Mouse (Mus musculus) hindbrain, embryonic 12.5 days (tissue): ENCODE measurements around the gene Ifi209. TPM values are rescaled to one million over a fixed set of nuclear protein-coding genes. Genes with fewer than 3 reads are reported as not detected.
"Not testable (repeated sequence)": the region's sequence is repeated elsewhere in the genome, so short reads cannot be mapped to it uniquely, and the experiment has no call there.

Source experiments
- ATAC-seq: fragments of 200-750 bp; cut with Nextera tagmentation; 2 replicates; pipeline ENCODE4 v1.8.0; 2017; ENCODE audit warnings: moderate TSS enrichment; ENCODE audit not compliant: low FRiP score
- H3K27ac ChIP-seq: fragments of 300-500 bp; sonication (generic); 2 replicates; pipeline ENCODE4 v1.5.1; 2016; ENCODE audit warnings: mild to moderate bottlenecking
- H3K27me3 ChIP-seq: fragments of 300-500 bp; sonication (generic); 2 replicates; pipeline ENCODE4 v1.6.1; 2016; ENCODE audit warnings: mild to moderate bottlenecking
- H3K36me3 ChIP-seq: fragments of 300-500 bp; sonication (generic); 2 replicates; pipeline ENCODE4 v1.6.1; 2016; ENCODE audit warnings: mild to moderate bottlenecking
- H3K4me1 ChIP-seq: fragments of 300-500 bp; sonication (generic); 2 replicates; pipeline ENCODE4 v1.6.1; 2016
- H3K4me2 ChIP-seq: fragments of 300-500 bp; sonication (generic); replicated peaks from 2 replicates; pipeline ENCODE4 v1.6.1; 2016; ENCODE audit warnings: mild to moderate bottlenecking
- H3K4me3 ChIP-seq: fragments of 300-500 bp; sonication (generic); 2 replicates; pipeline ENCODE4 v1.5.1; 2016; ENCODE audit warnings: mild to moderate bottlenecking
- H3K9ac ChIP-seq: fragments of 300-500 bp; sonication (generic); 2 replicates; pipeline ENCODE4 v1.6.1; 2016; ENCODE audit warnings: mild to moderate bottlenecking, moderate library complexity
- H3K9me3 ChIP-seq: fragments of 300-500 bp; sonication (generic); replicated peaks from 2 replicates; pipeline ENCODE4 v1.6.1; 2016; ENCODE audit warnings: mild to moderate bottlenecking
- whole genome bisulfite sequencing: fragments of 180-500 bp; shearing (Covaris S2); methylation state at CpG from one replicate; pipeline ENCODE4 v1.1.7; 2016; 5-methylcytosine and 5-hydroxymethylcytosine counted together
- polyA plus RNA-seq: library from polyadenylated mRNA; unstranded; fragments of >200 nt; fragmentation: Nextera tagmentation; extraction: Ambion mirVana; gene quantifications from 2 replicates; pipeline ENCODE4 v1.2.1, GENCODE M21; 2016

The Ifi209 gene
- polyA plus RNA-seq, result 0.09 TPM in 1 of 2 replicates, not detected in the other

DNA sequence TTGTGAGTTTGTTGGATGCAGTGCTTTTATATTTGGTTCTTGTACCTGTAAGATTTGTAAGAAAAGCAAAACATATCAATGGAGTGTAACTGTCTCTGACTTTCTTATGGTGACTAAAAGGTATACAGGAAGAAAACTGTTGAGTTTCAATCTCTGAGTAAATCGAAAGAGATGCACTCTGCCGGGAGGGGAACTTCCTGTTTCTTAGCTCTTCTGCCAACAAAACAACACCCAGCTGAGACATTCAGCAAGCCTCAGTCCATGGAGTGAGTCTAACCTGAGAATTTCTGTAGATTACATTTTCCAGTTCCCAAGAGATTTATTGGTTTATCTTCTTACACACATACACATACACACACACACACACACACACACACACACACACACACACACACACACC is at the start of gene Ifi209:
Ifi209 (plus strand) TSS at position 296 of the 400 bp plus-strand sequence.
- H3K4me3 ChIP-seq, H3K4me2 ChIP-seq, H3K27ac ChIP-seq, H3K4me1 ChIP-seq, H3K36me3 ChIP-seq, ATAC-seq, H3K9me3 ChIP-seq, H3K9ac ChIP-seq, H3K27me3 ChIP-seq: not testable (repeated sequence)
- WGBS, result 84% methylated on average over 2 of the region's 2 CpGs

DNA sequence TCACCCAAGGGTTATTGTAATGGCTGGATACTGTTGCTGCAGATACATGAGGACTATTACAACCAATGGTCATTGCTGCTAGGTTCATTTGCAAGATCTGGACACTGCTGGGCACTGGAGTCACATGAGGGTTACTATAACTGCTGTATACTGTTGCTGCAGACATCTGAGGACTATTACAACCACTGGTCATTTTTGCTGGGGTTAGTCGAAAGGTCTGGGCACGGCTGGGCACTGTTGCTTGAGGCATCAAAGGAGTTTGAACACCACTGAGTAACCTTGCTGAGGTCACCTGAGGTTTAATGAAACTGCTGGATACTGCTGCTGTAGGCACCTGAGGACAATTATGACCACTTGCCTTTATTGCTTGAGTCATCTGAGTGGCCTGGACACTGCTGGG is 41.0 kb upstream of the Ifi209 start:
- H3K9me3 ChIP-seq, ATAC-seq, H3K4me1 ChIP-seq, H3K36me3 ChIP-seq, H3K4me2 ChIP-seq, H3K4me3 ChIP-seq, H3K27me3 ChIP-seq, H3K9ac ChIP-seq, H3K27ac ChIP-seq: not testable (repeated sequence)
- WGBS, result 90% methylated on average over 2 of the region's 2 CpGs

DNA sequence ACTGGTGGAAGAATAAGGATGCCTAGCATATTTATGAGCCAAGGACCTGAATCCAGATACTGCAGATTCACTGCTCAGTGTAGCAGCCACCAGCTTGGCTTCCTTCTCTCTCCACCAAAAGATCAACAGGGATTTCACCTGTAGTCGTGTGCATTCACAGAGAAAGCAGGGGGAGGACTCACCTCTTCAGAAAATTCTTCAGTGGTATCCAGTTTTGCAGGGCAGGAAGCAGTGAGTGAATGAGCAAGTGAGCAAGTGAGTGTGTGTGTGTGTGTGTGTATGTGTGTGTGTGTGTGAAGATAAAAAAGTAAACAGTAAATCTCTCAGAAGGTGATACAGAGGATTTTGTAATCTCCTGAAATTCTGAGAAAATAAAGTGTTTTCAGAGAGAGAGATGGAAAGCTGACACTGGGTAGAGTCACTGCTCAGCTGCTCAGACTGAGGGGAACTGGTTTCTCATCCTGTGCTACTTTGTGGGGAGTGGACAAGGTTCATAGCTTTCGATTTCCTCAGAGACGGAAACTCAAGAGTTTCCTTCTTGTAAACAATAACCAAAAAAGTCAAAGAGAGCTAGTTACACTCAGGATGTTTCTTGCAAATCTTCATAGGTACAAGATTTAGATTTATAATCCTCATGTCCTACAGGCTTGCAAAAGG is 31.8 kb upstream of the Ifi209 start, which contains the start of gene Ifi213:
Ifi213 (minus strand) TSS at position 437 of the 657 bp plus-strand sequence.
- 82% methylated on average over 3 of the region's 3 CpGs for WGBS
- ATAC-seq, result not testable (repeated sequence)

DNA sequence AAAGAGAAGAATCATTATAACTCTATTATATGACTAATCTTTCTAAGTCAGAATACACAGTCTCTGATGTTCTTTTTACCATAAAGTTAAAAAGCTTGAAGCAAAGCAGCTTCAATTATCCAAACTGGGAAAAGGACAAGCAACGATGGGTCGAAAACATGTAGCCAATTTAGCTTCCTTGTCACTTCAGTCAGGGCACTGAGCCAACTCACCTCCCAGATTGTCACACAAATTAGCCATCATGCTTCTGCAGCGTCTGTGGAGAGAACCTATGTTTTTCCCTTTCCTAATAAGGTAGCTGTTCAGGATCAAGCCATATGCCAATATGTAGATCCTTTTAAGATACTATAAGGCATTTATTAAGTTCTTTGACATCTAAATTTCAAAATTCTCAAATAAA is 20.4 kb upstream of the Ifi209 start:
- H3K36me3 ChIP-seq, H3K9me3 ChIP-seq, H3K9ac ChIP-seq, H3K4me3 ChIP-seq, H3K4me2 ChIP-seq, H3K27ac ChIP-seq, H3K27me3 ChIP-seq, ATAC-seq, H3K4me1 ChIP-seq: not testable (repeated sequence)
- 87% methylated on average over 3 of the region's 3 CpGs for WGBS

More for the DNA sequence above, 31.8 kb upstream of the Ifi209 start, which contains the start of gene Ifi213:
- H3K27ac ChIP-seq, H3K9ac ChIP-seq, H3K27me3 ChIP-seq, H3K4me1 ChIP-seq, H3K36me3 ChIP-seq, H3K4me3 ChIP-seq, H3K4me2 ChIP-seq, H3K9me3 ChIP-seq: not testable (repeated sequence)

DNA sequence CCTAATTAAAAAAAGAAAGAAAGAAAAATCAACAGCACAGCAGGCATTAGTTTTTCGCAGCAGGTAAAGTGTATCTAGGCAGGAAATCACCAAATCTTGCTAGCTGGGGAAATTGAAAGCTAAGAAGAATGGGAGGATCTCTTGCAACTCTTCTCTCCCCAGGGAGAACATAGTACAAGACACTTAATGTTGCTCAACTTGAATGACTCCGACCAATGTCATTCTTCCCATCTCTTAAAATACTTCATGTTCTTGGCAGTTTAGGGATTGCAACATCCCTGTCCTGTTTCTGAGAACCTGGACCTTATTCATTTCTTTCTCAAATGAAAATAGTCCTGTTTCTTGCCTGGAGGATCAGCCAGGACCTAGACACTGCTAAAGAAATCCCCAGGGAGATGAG is 8.5 kb upstream of the Ifi209 start:
- WGBS, result 86% methylated on average over 2 of the region's 2 CpGs
- not testable (repeated sequence) for H3K9me3 ChIP-seq, H3K27ac ChIP-seq, H3K4me2 ChIP-seq, ATAC-seq, H3K4me1 ChIP-seq, H3K9ac ChIP-seq, H3K36me3 ChIP-seq, H3K27me3 ChIP-seq, H3K4me3 ChIP-seq

DNA sequence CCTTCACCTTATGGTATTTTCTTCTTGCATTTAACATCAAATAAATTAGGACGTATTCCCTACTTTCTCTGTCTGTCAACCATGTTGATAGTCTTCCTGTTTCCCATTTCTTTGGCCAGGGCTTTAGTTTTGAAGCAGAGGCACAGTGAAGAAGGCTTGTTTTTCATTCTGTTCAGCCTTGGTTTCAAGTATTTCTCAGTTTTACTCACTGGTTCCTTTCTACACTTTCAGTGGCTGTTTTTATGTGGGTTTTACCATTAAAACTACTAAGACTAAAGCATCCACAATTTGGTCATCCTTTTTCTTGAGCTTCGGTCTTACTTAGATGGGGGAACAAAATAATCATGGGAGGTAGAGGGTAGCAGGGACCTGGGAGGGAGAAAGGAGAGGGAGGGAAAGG is 6.7 kb upstream of the Ifi209 start:
- H3K4me2 ChIP-seq, result no peak overlapping the region
- WGBS, result 88% methylated on average over 2 of the region's 2 CpGs
- H3K9ac ChIP-seq, result no peak overlapping the region
- no peaks in the 10 kb centered on the region for H3K9me3 ChIP-seq
- H3K4me3 ChIP-seq, result no peak overlapping the region
- H3K36me3 ChIP-seq, result no peaks in the 10 kb centered on the region
- no peaks in the 10 kb centered on the region for H3K27me3 ChIP-seq
- no peak for ATAC-seq
- H3K27ac ChIP-seq, result no peak overlapping the region
- H3K4me1 ChIP-seq, result no peaks in the 10 kb centered on the region

DNA sequence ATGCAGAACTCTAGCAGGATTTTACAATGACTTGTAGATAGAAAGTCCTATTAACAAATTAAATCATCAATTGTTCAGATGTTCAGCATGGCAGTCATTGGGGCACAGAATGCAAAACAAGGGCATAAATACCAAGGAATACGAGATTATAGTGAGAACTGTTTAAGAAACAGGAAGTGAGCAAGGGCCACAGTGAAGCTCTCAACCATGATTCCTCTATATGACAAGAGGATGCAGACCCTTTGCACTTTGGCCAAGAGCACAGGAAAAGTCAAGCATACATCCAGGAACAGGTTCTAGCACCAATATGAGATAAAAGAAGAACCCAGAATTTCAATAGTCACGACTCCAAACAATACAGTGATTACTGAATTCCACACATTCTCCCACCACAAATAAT is 4.0 kb upstream of the Ifi209 start:
- no peak overlapping the region for H3K4me3 ChIP-seq
- WGBS, result 71% methylated on average over 2 of the region's 2 CpGs
- H3K9ac ChIP-seq, result no peak overlapping the region
- no peak overlapping the region for H3K27ac ChIP-seq
- H3K9me3 ChIP-seq, result no peaks in the 10 kb centered on the region
- no peaks in the 10 kb centered on the region for H3K4me1 ChIP-seq
- H3K27me3 ChIP-seq, result no peaks in the 10 kb centered on the region
- H3K36me3 ChIP-seq, result no peaks in the 10 kb centered on the region
- no peak overlapping the region for H3K4me2 ChIP-seq
- no peak for ATAC-seq

DNA sequence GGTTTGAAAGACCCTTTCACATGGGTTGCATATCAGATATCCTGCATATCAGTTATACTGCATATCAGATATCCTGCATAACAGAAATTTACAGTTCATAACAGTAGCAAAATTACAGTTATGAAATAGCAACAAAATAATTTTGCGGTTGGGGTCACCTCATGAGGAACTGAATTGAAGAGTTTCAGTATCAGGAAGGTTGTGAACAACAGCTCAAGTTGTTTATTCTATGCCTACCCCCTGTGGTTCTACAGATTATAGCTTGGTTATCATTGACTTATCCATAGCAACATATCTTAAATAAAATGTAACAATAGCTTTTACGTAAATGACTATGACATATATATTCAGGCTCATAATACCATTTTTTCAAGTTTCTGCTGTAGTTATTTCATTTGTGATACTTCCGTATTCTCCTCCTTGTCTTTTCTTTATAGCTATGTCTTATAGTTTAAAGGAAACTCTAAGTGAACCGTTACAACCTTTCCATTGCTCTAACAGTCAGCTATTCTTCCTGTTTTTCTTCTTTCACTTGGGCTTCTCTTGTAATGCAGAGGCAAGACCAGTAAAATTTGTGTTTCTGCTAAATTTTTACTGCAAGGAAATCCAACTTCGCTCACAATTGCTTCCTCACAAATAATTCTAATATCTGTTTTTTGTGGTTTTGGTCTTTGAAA is 3.4 kb downstream of the Ifi209 start:
- Histone ChIP-seq H3K9ac (no peak overlapping the region), H3K4me1 (no peaks in the 10 kb centered on the region), H3K27ac (no peak overlapping the region), H3K36me3 (no peaks in the 10 kb centered on the region), H3K4me3 (no peak overlapping the region), H3K4me2 (no peak overlapping the region), H3K9me3 (no peaks in the 10 kb centered on the region), H3K27me3 (no peaks in the 10 kb centered on the region)
- ATAC-seq, result no peak
- 89% methylated on average over 5 of the region's 5 CpGs for WGBS

DNA sequence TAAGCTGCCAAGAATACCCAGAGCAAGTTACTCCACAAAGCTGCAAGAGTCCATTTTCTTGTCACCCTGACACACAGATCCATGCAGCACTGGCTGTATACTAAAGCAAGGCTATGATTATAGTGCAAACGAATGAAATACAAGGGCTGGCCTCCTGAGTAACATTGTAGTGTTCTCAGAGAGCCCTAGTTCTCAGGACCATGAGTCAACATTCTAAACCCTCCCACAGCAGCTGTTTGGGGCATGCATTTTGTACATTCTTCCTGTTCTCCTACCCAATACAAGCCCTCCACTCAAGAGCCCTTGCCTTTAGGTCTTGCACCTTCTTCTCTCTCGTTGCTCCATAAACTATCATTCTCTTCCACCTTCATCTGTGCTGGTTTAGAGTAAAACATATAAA is 14.7 kb downstream of the Ifi209 start:
- Histone ChIP-seq H3K4me1 (no peaks in the 10 kb centered on the region), H3K4me3 (no peak overlapping the region), H3K9me3 (no peaks in the 10 kb centered on the region), H3K9ac (no peak overlapping the region), H3K27me3 (no peaks in the 10 kb centered on the region), H3K36me3 (no peaks in the 10 kb centered on the region), H3K27ac (no peak overlapping the region), H3K4me2 (no peak overlapping the region)
- 83% methylated on average over 2 of the region's 2 CpGs for WGBS
- no peak for ATAC-seq

DNA sequence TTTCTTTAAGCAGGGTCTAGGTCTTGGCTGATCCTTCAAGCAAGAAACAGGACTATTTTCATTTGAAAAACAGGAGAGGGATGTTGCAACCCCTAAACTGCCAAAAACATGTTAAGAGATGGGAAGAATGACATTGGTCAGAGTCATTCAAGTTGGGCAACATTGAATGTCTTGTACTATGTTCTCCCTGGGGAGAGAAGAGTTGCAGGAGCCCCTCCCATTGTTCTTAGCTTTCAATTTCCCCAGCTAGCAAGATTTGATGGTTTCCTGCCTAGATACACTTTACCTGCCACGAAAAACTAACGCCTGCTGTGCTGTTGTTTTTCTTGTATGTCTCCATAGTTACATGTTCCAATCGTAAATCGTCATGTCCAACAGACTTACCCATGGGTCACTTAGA is 27.3 kb downstream of the Ifi209 start:
- no peak overlapping the region for H3K27ac ChIP-seq
- 83% methylated on average over 4 of the region's 4 CpGs for WGBS
- no peak overlapping the region for H3K4me2 ChIP-seq
- H3K9me3 ChIP-seq, result no peaks in the 10 kb centered on the region
- H3K36me3 ChIP-seq, result no peaks in the 10 kb centered on the region
- H3K27me3 ChIP-seq, result no peaks in the 10 kb centered on the region
- H3K4me1 ChIP-seq, result no peaks in the 10 kb centered on the region
- ATAC-seq, result no peak
- H3K4me3 ChIP-seq, result no peak overlapping the region
- no peak overlapping the region for H3K9ac ChIP-seq

DNA sequence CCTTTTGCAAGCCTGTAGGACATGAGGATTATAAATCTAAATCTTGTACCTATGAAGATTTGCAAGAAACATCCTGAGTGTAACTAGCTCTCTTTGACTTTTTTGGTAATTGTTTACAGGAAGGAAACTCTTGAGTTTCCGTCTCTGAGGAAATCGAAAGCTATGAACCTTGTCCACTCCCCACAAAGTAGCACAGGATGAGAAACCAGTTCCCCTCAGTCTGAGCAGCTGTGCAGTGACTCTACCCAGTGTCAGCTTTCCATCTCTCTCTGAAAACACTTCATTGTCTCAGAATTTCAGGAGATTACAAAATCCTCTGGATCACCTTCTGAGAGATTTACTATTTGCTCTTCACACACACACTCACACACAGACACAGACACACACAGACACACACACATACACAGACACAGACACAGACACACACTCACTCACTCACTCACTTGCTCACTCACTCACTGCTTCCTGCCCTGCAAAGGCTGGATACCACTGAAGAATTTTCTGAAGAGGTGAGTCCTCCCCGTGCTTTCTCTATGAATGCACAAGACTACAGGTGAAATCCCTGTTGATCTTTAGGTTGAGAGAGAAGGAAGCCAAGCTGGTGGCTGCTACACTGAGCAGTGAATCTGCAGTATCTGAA is 42.9 kb downstream of the Ifi209 start, which contains the start of gene Ifi208:
Ifi208 (plus strand) TSS at position 218 of the 640 bp plus-strand sequence.
- H3K27me3 ChIP-seq, result not testable (repeated sequence)

DNA sequence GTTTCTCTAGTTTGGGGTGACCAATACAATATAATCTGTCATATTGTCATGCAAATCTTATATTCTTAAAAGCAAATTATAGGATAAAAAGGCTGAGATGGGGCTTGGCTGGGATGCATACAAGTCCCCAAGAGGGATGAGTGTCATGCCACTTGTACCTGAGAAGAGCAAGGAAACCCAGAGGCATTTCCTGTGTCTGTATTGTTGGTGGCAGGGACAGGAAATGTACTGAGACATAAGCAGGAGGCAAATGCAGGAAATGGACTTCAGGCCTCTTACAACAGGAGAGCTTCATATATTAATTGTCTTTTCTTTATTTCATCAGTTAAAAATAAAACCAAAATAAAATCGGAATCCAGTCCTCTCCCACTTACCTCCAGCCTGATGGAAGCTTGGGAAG is 47.9 kb downstream of the Ifi209 start:
- not testable (repeated sequence) for H3K4me3 ChIP-seq, H3K4me2 ChIP-seq, H3K4me1 ChIP-seq, H3K27me3 ChIP-seq, H3K36me3 ChIP-seq, H3K9me3 ChIP-seq, H3K9ac ChIP-seq, ATAC-seq, H3K27ac ChIP-seq
- WGBS, result 91% methylated on average over 1 of the region's 1 CpGs

More for the DNA sequence above, 42.9 kb downstream of the Ifi209 start, which contains the start of gene Ifi208:
- H3K4me2 ChIP-seq, H3K4me3 ChIP-seq, H3K9me3 ChIP-seq, H3K27ac ChIP-seq, H3K36me3 ChIP-seq, ATAC-seq, H3K4me1 ChIP-seq, H3K9ac ChIP-seq: not testable (repeated sequence)
- 53% methylated on average over 3 of the region's 3 CpGs for WGBS
